Mouse (Mus musculus) bone marrow macrophage, adult 2 months (primary cell): Measurements from ENCODE around the gene Opn4. TPM values are rescaled to one million over a fixed set of nuclear protein-coding genes. Genes with fewer than 3 reads are reported as not detected.

Experiments used
- H3K27ac ChIP-seq: 2 replicates; pipeline ENCODE4 v1.5.1; 2012; ENCODE audit warnings: low read depth, low read length; ENCODE audit not compliant: insufficient read depth
- H3K4me1 ChIP-seq: 2 replicates; pipeline ENCODE4 v1.6.1; 2012; ENCODE audit warnings: low read length; ENCODE audit not compliant: control insufficient read depth, insufficient read depth
- H3K4me3 ChIP-seq: 2 replicates; pipeline ENCODE4 v1.5.1; 2012; ENCODE audit warnings: mild to moderate bottlenecking, low read length, moderate library complexity; ENCODE audit not compliant: insufficient read depth
- CTCF ChIP-seq: IDR thresholded peaks from 2 replicates; pipeline ENCODE4 v1.5.1; 2012; ENCODE audit warnings: low read depth, mild to moderate bottlenecking, low read length, moderate library complexity
- POLR2A ChIP-seq: IDR thresholded peaks from 2 replicates; pipeline ENCODE4 v1.6.1; 2012; ENCODE audit warnings: mild to moderate bottlenecking, low read depth, low read length, borderline replicate concordance
- polyA plus RNA-seq: library from polyadenylated mRNA; stranded (reverse); fragments of >200 nt; gene quantifications from 2 replicates; pipeline ENCODE4 v1.2.4, GENCODE M21; 2012; ENCODE audit not compliant: missing spikeins, insufficient read depth, insufficient read length

Gene Opn4
- polyA plus RNA-seq, 1 experiment = not detected

GRCm38 (mm10) chr14:34565711-34566110, 34.2 kb downstream of the Opn4 start:
- Histone ChIP-seq H3K4me3 (no peak overlapping the region), H3K27ac (no peak overlapping the region), H3K4me1 (no peaks in the 10 kb centered on the region)
- TF ChIP-seq POLR2A (no peak), CTCF (no peak)

GRCm38 (mm10) chr14:34564646-34565045, 35.3 kb downstream of the Opn4 start:
- no peaks in the 10 kb centered on the region for H3K4me1 ChIP-seq
- TF ChIP-seq CTCF = no peak
- no peak for TF ChIP-seq POLR2A
- no peak overlapping the region for H3K27ac ChIP-seq
- H3K4me3 ChIP-seq = no peak overlapping the region

- Histone ChIP-seq H3K27ac (no peak overlapping the region), H3K4me3 (no peak overlapping the region), H3K4me1 (no peaks in the 10 kb centered on the region)
- TF ChIP-seq CTCF (no peak), POLR2A (no peak)
These were observed 37.5 kb downstream of the Opn4 start for GRCm38 (mm10) chr14:34562393-34562792.

GRCm38 (mm10) chr14:34561647-34562046, 38.3 kb downstream of the Opn4 start:
- Histone ChIP-seq H3K4me1 (no peaks in the 10 kb centered on the region), H3K4me3 (no peak overlapping the region), H3K27ac (no peak overlapping the region)
- TF ChIP-seq CTCF = no peak
- no peak for TF ChIP-seq POLR2A

- Histone ChIP-seq H3K4me1 (peaks cover 3% of the 10 kb centered on the region), H3K4me3 (no peak overlapping the region), H3K27ac (no peak overlapping the region)
- TF ChIP-seq CTCF (no peak), POLR2A (no peak)
These were observed 41.0 kb downstream of the Opn4 start for GRCm38 (mm10) chr14:34558947-34559346.

- H3K4me1 ChIP-seq = peaks cover 7% of the 10 kb centered on the region
- no peak for TF ChIP-seq CTCF
- no peak for TF ChIP-seq POLR2A
- no peak overlapping the region for H3K27ac ChIP-seq
- H3K4me3 ChIP-seq = no peak overlapping the region
These were observed 44.7 kb downstream of the Opn4 start for GRCm38 (mm10) chr14:34555211-34555610.

- no peak for TF ChIP-seq CTCF
- no peak for TF ChIP-seq POLR2A
- Histone ChIP-seq H3K4me3 (no peak overlapping the region), H3K27ac (no peak overlapping the region), H3K4me1 (peaks cover 7% of the 10 kb centered on the region)
These were observed 45.9 kb downstream of the Opn4 start for GRCm38 (mm10) chr14:34554047-34554446.

- no peak overlapping the region for H3K27ac ChIP-seq
- H3K4me3 ChIP-seq = no peak overlapping the region
- peaks cover 7% of the 10 kb centered on the region for H3K4me1 ChIP-seq
- TF ChIP-seq CTCF (no peak), POLR2A (no peak)
These were observed 46.5 kb downstream of the Opn4 start for GRCm38 (mm10) chr14:34553470-34553869.

- peaks cover 7% of the 10 kb centered on the region for H3K4me1 ChIP-seq
- no peak overlapping the region for H3K27ac ChIP-seq
- no peak overlapping the region for H3K4me3 ChIP-seq
- no peak for TF ChIP-seq POLR2A
- no peak for TF ChIP-seq CTCF
These were observed 47.7 kb downstream of the Opn4 start for GRCm38 (mm10) chr14:34552226-34552625.

- Histone ChIP-seq H3K27ac (peak overlapping the region; percentile 32), H3K4me3 (peak overlapping the region; percentile 88), H3K4me1 (peaks cover 6% of the 10 kb centered on the region)
- TF ChIP-seq POLR2A (no peak), CTCF (peak; percentile 53; the same call in 1 of the 2 replicates)
These were observed 50.8 kb downstream of the Opn4 start for GRCm38 (mm10) chr14:34549004-34549671.
